Mouse (Mus musculus): ENCODE results near the gene Vwa7. TPM values are rescaled to one million over a fixed set of nuclear protein-coding genes. Genes with fewer than 3 reads are reported as not detected.

Gene Vwa7
- polyA plus RNA-seq, 1 experiment from 2014 or later = 0.37 TPM

GRCm38 (mm10) chr17:35023221-35023620 is 6.8 kb downstream of the Vwa7 start:
- no peaks in the 10 kb centered on the region for H3K9me3 ChIP-seq (replicated peaks)
- no peak for ATAC-seq (ENCODE audit: insufficient number of reproducible peaks, low FRiP score)
- peaks cover 5% of the 10 kb centered on the region; the same call in 1 of the 2 replicates for H3K27me3 ChIP-seq (replicated peaks)
- 85% methylated on average over 5 of the region's 5 CpGs for WGBS
- no peaks in the 10 kb centered on the region for H3K36me3 ChIP-seq
- no peak overlapping the region for H3K27ac ChIP-seq (ENCODE audit: poor library complexity, severe bottlenecking)
- no peak overlapping the region for H3K4me3 ChIP-seq
- peaks cover 58% of the 10 kb centered on the region for H3K4me1 ChIP-seq (replicated peaks)
- H3K9ac ChIP-seq = no peak overlapping the region
- H3K4me2 ChIP-seq = no peak overlapping the region

GRCm38 (mm10) chr17:35023756-35024155 is 7.4 kb downstream of the Vwa7 start:
- no peak overlapping the region for H3K4me3 ChIP-seq
- peaks cover 60% of the 10 kb centered on the region for H3K4me1 ChIP-seq (replicated peaks)
- H3K9ac ChIP-seq = peak overlapping the region; percentile 6; the same call in 1 of the 2 replicates
- WGBS = 56% methylated on average over 4 of the region's 4 CpGs
- 0 out of 2 replicates have a peak, but pooled peaks cover 5% of the 10 kb centered on the region for H3K27me3 ChIP-seq (replicated peaks)
- H3K9me3 ChIP-seq (replicated peaks) = no peaks in the 10 kb centered on the region
- H3K4me2 ChIP-seq = no peak overlapping the region
- ATAC-seq (ENCODE audit: insufficient number of reproducible peaks, low FRiP score) = no peak
- H3K27ac ChIP-seq (ENCODE audit: poor library complexity, severe bottlenecking) = no peak overlapping the region
- no peaks in the 10 kb centered on the region for H3K36me3 ChIP-seq

- Histone ChIP-seq H3K4me2 (no peak overlapping the region), H3K4me3 (no peak overlapping the region), H3K4me1 (replicated peaks) (peaks cover 61% of the 10 kb centered on the region), H3K9ac (peak overlapping the region; percentile 6; the same call in 1 of the 2 replicates), H3K36me3 (no peaks in the 10 kb centered on the region), H3K27me3 (replicated peaks) (0 out of 2 replicates have a peak, but pooled peaks cover 5% of the 10 kb centered on the region), H3K27ac (ENCODE audit: poor library complexity, severe bottlenecking) (no peak overlapping the region), H3K9me3 (replicated peaks) (no peaks in the 10 kb centered on the region)
- WGBS = 64% methylated on average over 12 of the region's 13 CpGs
- no peak for ATAC-seq (ENCODE audit: insufficient number of reproducible peaks, low FRiP score)
These were observed 7.9 kb downstream of the Vwa7 start for GRCm38 (mm10) chr17:35024261-35024660.

DNA sequence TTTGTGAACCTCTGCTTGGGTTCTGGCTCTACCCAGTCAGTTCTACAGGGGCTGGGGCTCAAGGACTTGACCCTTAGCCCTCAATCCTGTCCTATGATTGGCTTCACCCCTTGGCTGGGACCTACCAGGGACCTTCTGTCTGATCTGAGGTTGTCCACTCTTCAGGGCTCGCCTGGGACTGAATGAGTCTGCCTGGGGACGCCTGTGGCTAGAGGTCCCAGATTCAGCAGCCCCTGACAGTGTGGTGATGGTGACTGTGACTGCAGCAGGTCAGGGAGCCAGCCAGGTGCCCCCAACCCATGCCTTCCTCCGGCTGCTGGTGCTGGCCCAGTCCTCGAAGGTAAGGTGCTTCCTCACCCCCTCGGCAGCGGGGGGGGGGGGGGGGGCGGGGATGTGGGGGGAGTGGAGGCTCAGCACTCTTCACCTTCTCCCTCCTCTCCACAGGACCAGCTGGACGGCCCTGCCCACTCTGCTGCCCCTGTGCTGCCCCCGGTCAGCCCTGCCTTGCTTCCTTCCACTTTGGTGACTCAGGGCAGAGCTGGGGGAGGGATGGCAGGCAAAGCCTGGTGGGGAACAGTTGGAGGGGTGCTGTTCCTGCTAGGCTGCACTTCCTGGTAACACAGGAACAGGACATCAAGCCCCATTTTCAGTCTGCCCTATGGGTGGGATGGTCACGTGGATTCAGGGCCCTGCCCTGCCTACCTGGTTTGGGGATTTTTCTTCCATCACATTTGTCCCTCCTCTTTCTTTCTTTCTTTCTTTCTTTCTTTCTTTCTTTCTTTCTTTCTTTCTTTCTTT is 8.5 kb downstream of the Vwa7 start:
- no peak overlapping the region for H3K4me3 ChIP-seq
- no peaks in the 10 kb centered on the region for H3K9me3 ChIP-seq (replicated peaks)
- H3K27ac ChIP-seq (ENCODE audit: poor library complexity, severe bottlenecking) = no peak overlapping the region; the same call in 1 of the 2 replicates
- H3K4me2 ChIP-seq = no peak overlapping the region
- H3K36me3 ChIP-seq = no peaks in the 10 kb centered on the region
- H3K27me3 ChIP-seq (replicated peaks) = 0 out of 2 replicates have a peak, but pooled peaks cover 5% of the 10 kb centered on the region
- peak overlapping the region; percentile 42; the same call in 1 of the 2 replicates for H3K9ac ChIP-seq
- no peak for ATAC-seq (ENCODE audit: insufficient number of reproducible peaks, low FRiP score)
- 54% methylated on average over 10 of the region's 10 CpGs for WGBS
- peaks cover 65% of the 10 kb centered on the region for H3K4me1 ChIP-seq (replicated peaks)

DNA sequence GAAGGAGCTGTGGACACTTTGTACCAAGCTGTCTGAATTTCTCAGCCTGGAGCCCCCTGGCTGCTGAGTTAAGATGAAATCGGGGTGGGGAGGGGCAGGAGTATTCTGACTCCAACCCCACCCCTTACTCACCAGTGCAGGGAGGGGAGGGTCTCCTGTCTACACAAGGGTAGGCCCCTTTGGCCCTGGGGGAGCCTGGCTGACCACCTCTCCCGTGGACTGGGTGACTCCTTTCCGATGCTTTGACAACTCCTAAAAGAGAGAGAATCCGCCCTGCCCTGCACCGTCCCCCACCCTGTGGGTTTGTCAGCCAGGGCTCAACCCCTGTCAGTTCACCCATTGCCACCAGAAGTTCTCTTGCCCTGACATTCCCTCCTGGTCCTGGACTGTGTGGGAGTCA is 9.8 kb downstream of the Vwa7 start:
- Histone ChIP-seq H3K27me3 (replicated peaks) (no peaks in the 10 kb centered on the region), H3K9me3 (replicated peaks) (no peaks in the 10 kb centered on the region), H3K4me1 (replicated peaks) (peaks cover 62% of the 10 kb centered on the region), H3K36me3 (no peaks in the 10 kb centered on the region), H3K4me2 (no peak overlapping the region), H3K9ac (no peak overlapping the region), H3K4me3 (no peak overlapping the region), H3K27ac (ENCODE audit: poor library complexity, severe bottlenecking) (no peak overlapping the region)
- 80% methylated on average over 5 of the region's 5 CpGs for WGBS
- ATAC-seq (ENCODE audit: insufficient number of reproducible peaks, low FRiP score) = no peak

GRCm38 (mm10) chr17:35027277-35028068 is 11.1 kb downstream of the Vwa7 start, which contains the start of gene Sapcd1:
Gene Sapcd1 (minus strand): TSS chr17:35028016.
- Histone ChIP-seq H3K36me3 (no peaks in the 10 kb centered on the region), H3K4me3 (0 out of 2 replicates have a peak within 1 kb of the TSS, but pooled peaks have one; percentile 11), H3K4me1 (replicated peaks) (peaks cover 53% of the 10 kb centered on the region), H3K9ac (0 out of 2 replicates have a peak within 1 kb of the TSS, but pooled peaks have one; percentile 34), H3K27ac (ENCODE audit: poor library complexity, severe bottlenecking) (peak within 1 kb of the TSS; percentile 61; the same call in 1 of the 2 replicates), H3K9me3 (replicated peaks) (no peaks in the 10 kb centered on the region), H3K4me2 (peak within 1 kb of the TSS; percentile 34; the same call in 1 of the 2 replicates), H3K27me3 (replicated peaks) (no peaks in the 10 kb centered on the region)
- ATAC-seq (ENCODE audit: insufficient number of reproducible peaks, low FRiP score) = no peak
- WGBS = 39% methylated on average over 13 of the region's 13 CpGs

GRCm38 (mm10) chr17:35028315-35028714 is 11.9 kb downstream of the Vwa7 start:
- Histone ChIP-seq H3K9ac (no peak overlapping the region), H3K4me2 (no peak overlapping the region), H3K27ac (ENCODE audit: poor library complexity, severe bottlenecking) (no peak overlapping the region), H3K4me3 (no peak overlapping the region), H3K27me3 (replicated peaks) (no peaks in the 10 kb centered on the region), H3K4me1 (replicated peaks) (peaks cover 45% of the 10 kb centered on the region), H3K9me3 (replicated peaks) (no peaks in the 10 kb centered on the region), H3K36me3 (no peaks in the 10 kb centered on the region)
- ATAC-seq (ENCODE audit: insufficient number of reproducible peaks, low FRiP score) = no peak
- 87% methylated on average over 2 of the region's 2 CpGs for WGBS

- WGBS = 36% methylated on average over 19 of the region's 19 CpGs
- H3K36me3 ChIP-seq = no peaks in the 10 kb centered on the region
- no peak overlapping the region for H3K27ac ChIP-seq (ENCODE audit: poor library complexity, severe bottlenecking)
- no peak overlapping the region; the same call in 1 of the 2 replicates for H3K9ac ChIP-seq
- no peak overlapping the region for H3K4me3 ChIP-seq
- H3K4me1 ChIP-seq (replicated peaks) = peaks cover 30% of the 10 kb centered on the region
- peak overlapping the region; percentile 24; the same call in 1 of the 2 replicates for H3K4me2 ChIP-seq
- H3K27me3 ChIP-seq (replicated peaks) = no peaks in the 10 kb centered on the region
- H3K9me3 ChIP-seq (replicated peaks) = no peaks in the 10 kb centered on the region
- ATAC-seq (ENCODE audit: insufficient number of reproducible peaks, low FRiP score) = no peak
These were observed 13.5 kb downstream of the Vwa7 start for GRCm38 (mm10) chr17:35029691-35030532.

GRCm38 (mm10) chr17:35031272-35031671 is 14.9 kb downstream of the Vwa7 start:
- H3K9me3 ChIP-seq (replicated peaks) = no peaks in the 10 kb centered on the region
- no peaks in the 10 kb centered on the region for H3K27me3 ChIP-seq (replicated peaks)
- no peak overlapping the region for H3K27ac ChIP-seq (ENCODE audit: poor library complexity, severe bottlenecking)
- 89% methylated on average over 11 of the region's 11 CpGs for WGBS
- H3K36me3 ChIP-seq = no peaks in the 10 kb centered on the region
- H3K4me1 ChIP-seq (replicated peaks) = peaks cover 23% of the 10 kb centered on the region
- no peak overlapping the region for H3K4me3 ChIP-seq
- no peak for ATAC-seq (ENCODE audit: insufficient number of reproducible peaks, low FRiP score)
- H3K9ac ChIP-seq = no peak overlapping the region
- H3K4me2 ChIP-seq = no peak overlapping the region

DNA sequence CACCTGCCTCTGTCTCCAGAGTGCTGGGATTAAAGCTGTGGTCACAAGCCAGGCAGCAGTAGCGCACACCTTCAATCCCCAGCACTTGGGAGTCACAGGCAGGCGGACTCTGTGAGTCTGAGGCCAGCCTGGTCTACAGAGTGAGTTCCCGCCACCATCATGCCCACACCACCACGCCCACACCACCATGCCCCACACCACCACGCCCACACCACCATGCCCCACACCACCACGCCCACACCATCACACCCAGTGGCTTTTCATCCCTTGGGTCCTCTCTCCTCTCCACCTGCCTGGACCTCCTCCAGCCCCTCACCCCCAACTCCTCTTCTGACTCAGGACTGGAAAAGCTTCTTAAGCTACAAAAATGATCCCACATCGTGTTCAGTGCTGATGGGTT is 15.5 kb downstream of the Vwa7 start:
- Histone ChIP-seq H3K27me3 (replicated peaks) (no peaks in the 10 kb centered on the region), H3K27ac (ENCODE audit: poor library complexity, severe bottlenecking) (no peak overlapping the region), H3K4me3 (no peak overlapping the region), H3K9me3 (replicated peaks) (no peaks in the 10 kb centered on the region), H3K36me3 (no peaks in the 10 kb centered on the region), H3K4me2 (no peak overlapping the region), H3K9ac (no peak overlapping the region), H3K4me1 (replicated peaks) (peaks cover 18% of the 10 kb centered on the region)
- no peak for ATAC-seq (ENCODE audit: insufficient number of reproducible peaks, low FRiP score)
- WGBS = 79% methylated on average over 7 of the region's 7 CpGs

Measured in heart, embryonic 12.5 days (tissue).